Mouse (Mus musculus): Measurements from ENCODE around the gene Slc4a8.

DNA sequence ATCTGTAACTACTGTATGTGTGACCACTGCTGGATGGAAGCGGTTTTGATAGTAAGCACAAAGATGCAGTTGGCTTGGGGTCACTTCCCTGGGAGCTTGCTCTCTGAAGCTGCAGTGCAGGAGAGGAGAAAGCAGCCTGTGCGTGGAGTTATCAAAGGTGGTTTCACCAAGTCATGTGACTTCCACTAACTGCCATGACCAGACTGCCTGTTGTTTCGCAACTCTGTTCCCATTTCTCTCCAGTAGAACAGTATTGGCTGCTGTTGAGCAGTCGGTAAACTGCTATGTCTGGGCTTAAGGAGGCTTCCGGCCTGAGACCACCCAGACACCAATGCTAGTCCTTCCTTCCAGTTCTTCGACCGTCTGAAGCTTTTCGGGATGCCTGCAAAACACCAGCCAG lies 48.7 kb downstream of the Slc4a8 start:
- TF ChIP-seq CTCF (IDR thresholded peaks at IDR 0.05; ENCODE audit: insufficient read depth, low read depth, low read length) = no peak
- TF ChIP-seq POLR2A (IDR thresholded peaks at IDR 0.05; ENCODE audit: insufficient read depth, low read depth, low read length) = no peak
